Mouse (Mus musculus): ENCODE data around the gene Ndufb11. TPM values are rescaled to one million over a fixed set of nuclear protein-coding genes. Genes with fewer than 3 reads are reported as not detected.

The Ndufb11 gene
- polyA plus RNA-seq, 1 experiment from 2014 or later = 184 TPM

Other genes with a start within 250 kb of the Ndufb11 start
- 10.7 and 11.7 TPM in 2 replicates for gene Jade3, start 191.9 kb downstream of the Ndufb11 start, polyA plus RNA-seq (2014; fragmentation: Nextera tagmentation; extraction: Ambion mirVana)
- gene Rgn, start 67.8 kb downstream of the Ndufb11 start, polyA plus RNA-seq (2014; fragmentation: Nextera tagmentation; extraction: Ambion mirVana) = 0.15 and 0.28 TPM in 2 replicates
- 88.9 and 95.9 TPM in 2 replicates for gene Rbm10, start 116 bp downstream of the Ndufb11 start, polyA plus RNA-seq (2014; fragmentation: Nextera tagmentation; extraction: Ambion mirVana)
- gene Uba1, start 40.7 kb upstream of the Ndufb11 start, polyA plus RNA-seq (2014; fragmentation: Nextera tagmentation; extraction: Ambion mirVana) = 294 and 300 TPM in 2 replicates
- 117 and 123 TPM in 2 replicates for gene Cdk16, start 70.3 kb upstream of the Ndufb11 start, polyA plus RNA-seq (2014; fragmentation: Nextera tagmentation; extraction: Ambion mirVana)
- 69.5 and 74.3 TPM in 2 replicates for gene Usp11, start 86.3 kb upstream of the Ndufb11 start, polyA plus RNA-seq (2014; fragmentation: Nextera tagmentation; extraction: Ambion mirVana)
- 97.1 and 104 TPM in 2 replicates for gene Araf, start 180.2 kb upstream of the Ndufb11 start, polyA plus RNA-seq (2014; fragmentation: Nextera tagmentation; extraction: Ambion mirVana)